Mouse (Mus musculus): Measurements from ENCODE around the gene Srrm2. TPM values are rescaled to one million over a fixed set of nuclear protein-coding genes. Genes with fewer than 3 reads are reported as not detected.

The Srrm2 gene
- polyA plus RNA-seq, 1 experiment, result 58.2 TPM

- peaks cover 10% of the 10 kb centered on the region for H3K36me3 ChIP-seq (ENCODE audit: control insufficient read depth, insufficient read depth)
- TF ChIP-seq SRF (IDR thresholded peaks at IDR 0.05; ENCODE audit: control insufficient read depth, insufficient read length, low read depth) (no peak), POLR2AphosphoS2 (IDR thresholded peaks at IDR 0.05; ENCODE audit: insufficient read length, low read depth) (peak; percentile 7), POLR2A (IDR thresholded peaks at IDR 0.05; ENCODE audit: insufficient read length, low read depth) (no peak)
- peaks cover 52% of the 10 kb centered on the region for H3K79me2 ChIP-seq (ENCODE audit: control insufficient read depth, insufficient read depth)
- no peaks in the 10 kb centered on the region for H3K27me3 ChIP-seq (ENCODE audit: control insufficient read depth, insufficient read depth, insufficient read length)
- H3ac ChIP-seq (ENCODE audit: control insufficient read depth, insufficient read length), result peak overlapping the region; percentile 88
- H3K4me2 ChIP-seq (ENCODE audit: low read depth), result peak overlapping the region; percentile 99
- peak overlapping the region; percentile 98 for H3K4me3 ChIP-seq
Measured at GRCm38 (mm10) chr17:23803366-23804041, 13.2 kb downstream of the Srrm2 start.

- peak overlapping the region; percentile 99 for H3K4me2 ChIP-seq (ENCODE audit: low read depth)
- H3ac ChIP-seq (ENCODE audit: control insufficient read depth, insufficient read length), result peak overlapping the region; percentile 88
- H3K79me2 ChIP-seq (ENCODE audit: control insufficient read depth, insufficient read depth), result peaks cover 63% of the 10 kb centered on the region
- H3K27me3 ChIP-seq (ENCODE audit: control insufficient read depth, insufficient read depth, insufficient read length), result no peaks in the 10 kb centered on the region
- TF ChIP-seq POLR2A (IDR thresholded peaks at IDR 0.05; ENCODE audit: insufficient read length, low read depth) (no peak), E2F4 (IDR thresholded peaks at IDR 0.05; ENCODE audit: insufficient read depth) (no peak), MYOD1 (IDR thresholded peaks at IDR 0.05; ENCODE audit: control insufficient read depth in 1 of 3, insufficient read length in 2 of 3, low read depth in 2 of 3) (no peak), USF1 (IDR thresholded peaks at IDR 0.05; ENCODE audit: low read depth) (no peak), REST (IDR thresholded peaks at IDR 0.05; ENCODE audit: insufficient read depth, insufficient read length) (no peak), TCF12 (IDR thresholded peaks at IDR 0.05; ENCODE audit: insufficient read depth, poor library complexity, severe bottlenecking) (no peak), TCF3 (IDR thresholded peaks at IDR 0.05; ENCODE audit: insufficient read length, low read depth) (no peak), MAX (IDR thresholded peaks at IDR 0.05; ENCODE audit: low read depth) (no peak), SRF (IDR thresholded peaks at IDR 0.05; ENCODE audit: control insufficient read depth, insufficient read length, low read depth) (no peak), POLR2AphosphoS2 (IDR thresholded peaks at IDR 0.05; ENCODE audit: insufficient read length, low read depth) (no peak)
- H3K4me3 ChIP-seq, result peak overlapping the region; percentile 98
- peaks cover 20% of the 10 kb centered on the region for H3K36me3 ChIP-seq (ENCODE audit: control insufficient read depth, insufficient read depth)
Measured at GRCm38 (mm10) chr17:23804426-23805085, 14.2 kb downstream of the Srrm2 start.

DNA sequence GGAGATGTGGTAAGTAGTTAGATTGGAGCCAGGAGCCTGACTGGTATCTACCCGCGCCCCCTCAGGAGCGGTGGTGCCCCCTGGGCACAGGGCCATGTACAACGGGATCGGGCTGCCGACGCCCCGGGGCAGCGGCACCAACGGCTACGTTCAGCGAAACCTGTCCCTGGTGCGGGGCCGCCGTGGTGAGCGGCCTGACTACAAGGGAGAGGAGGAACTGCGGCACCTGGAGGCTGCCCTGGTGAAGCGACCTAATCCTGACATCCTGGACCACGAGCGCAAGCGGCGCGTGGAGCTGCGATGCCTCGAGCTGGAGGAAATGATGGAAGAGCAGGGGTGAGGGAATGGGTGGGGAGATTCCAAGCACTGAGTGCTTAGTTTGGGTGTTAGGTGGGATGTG is 16.5 kb downstream of the Srrm2 start:
- H3ac ChIP-seq (ENCODE audit: control insufficient read depth, insufficient read length), result no peak overlapping the region
- peaks cover 74% of the 10 kb centered on the region for H3K79me2 ChIP-seq (ENCODE audit: control insufficient read depth, insufficient read depth)
- TF ChIP-seq POLR2A (IDR thresholded peaks at IDR 0.05; ENCODE audit: insufficient read length, low read depth), result peak; percentile 8
- TF ChIP-seq TCF3 (IDR thresholded peaks at IDR 0.05; ENCODE audit: insufficient read length, low read depth), result no peak
- no peaks in the 10 kb centered on the region for H3K27me3 ChIP-seq (ENCODE audit: control insufficient read depth, insufficient read depth, insufficient read length)
- peaks cover 43% of the 10 kb centered on the region for H3K36me3 ChIP-seq (ENCODE audit: control insufficient read depth, insufficient read depth)
- no peak overlapping the region for H3K4me2 ChIP-seq (ENCODE audit: low read depth)
- H3K4me3 ChIP-seq, result no peak overlapping the region

DNA sequence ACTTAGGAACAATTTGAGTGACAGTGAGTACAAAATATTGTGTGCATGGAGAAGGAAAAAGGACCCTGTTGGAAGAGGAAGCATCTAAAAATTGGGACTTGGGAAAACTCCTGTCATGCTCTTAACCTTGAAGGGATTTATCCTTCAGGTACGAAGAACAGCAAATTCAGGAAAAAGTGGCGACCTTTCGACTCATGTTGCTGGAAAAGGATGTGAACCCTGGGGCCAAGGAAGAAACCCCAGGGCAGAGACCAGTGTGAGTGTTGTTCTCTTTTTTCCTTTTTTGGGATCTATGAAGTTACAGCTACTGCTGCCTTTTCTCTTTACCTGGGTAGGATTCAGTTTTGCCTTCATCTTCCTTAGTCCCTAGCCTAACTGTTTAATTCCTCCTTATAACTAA is 17.6 kb downstream of the Srrm2 start:
- no peak for TF ChIP-seq SRF (IDR thresholded peaks at IDR 0.05; ENCODE audit: control insufficient read depth, insufficient read length, low read depth)
- no peak for TF ChIP-seq TCF3 (IDR thresholded peaks at IDR 0.05; ENCODE audit: insufficient read length, low read depth)
- TF ChIP-seq MAX (IDR thresholded peaks at IDR 0.05; ENCODE audit: low read depth), result no peak
- TF ChIP-seq MYOG (IDR thresholded peaks at IDR 0.05; ENCODE audit: control insufficient read depth in 1 of 3, insufficient read depth in 1 of 3, insufficient read length in 2 of 3, low read depth in 2 of 3), result no peak
- no peak for TF ChIP-seq TCF12 (IDR thresholded peaks at IDR 0.05; ENCODE audit: insufficient read depth, poor library complexity, severe bottlenecking)
- TF ChIP-seq E2F4 (IDR thresholded peaks at IDR 0.05; ENCODE audit: insufficient read depth), result no peak
- no peak for TF ChIP-seq POLR2AphosphoS2 (IDR thresholded peaks at IDR 0.05; ENCODE audit: insufficient read length, low read depth)
- TF ChIP-seq CEBPB (IDR thresholded peaks at IDR 0.05; ENCODE audit: insufficient read depth, poor library complexity, severe bottlenecking), result no peak
- TF ChIP-seq USF1 (IDR thresholded peaks at IDR 0.05; ENCODE audit: low read depth), result no peak
- TF ChIP-seq REST (IDR thresholded peaks at IDR 0.05; ENCODE audit: insufficient read depth, insufficient read length), result no peak
- TF ChIP-seq POLR2A (IDR thresholded peaks at IDR 0.05; ENCODE audit: insufficient read length, low read depth), result no peak
- TF ChIP-seq MYOD1 (IDR thresholded peaks at IDR 0.05; ENCODE audit: control insufficient read depth in 1 of 3, insufficient read length in 2 of 3, low read depth in 2 of 3), result no peak
- no peak overlapping the region for H3K4me3 ChIP-seq
- no peak overlapping the region for H3ac ChIP-seq (ENCODE audit: control insufficient read depth, insufficient read length)
- peaks cover 82% of the 10 kb centered on the region for H3K79me2 ChIP-seq (ENCODE audit: control insufficient read depth, insufficient read depth)
- peaks cover 52% of the 10 kb centered on the region for H3K36me3 ChIP-seq (ENCODE audit: control insufficient read depth, insufficient read depth)
- H3K27me3 ChIP-seq (ENCODE audit: control insufficient read depth, insufficient read depth, insufficient read length), result no peaks in the 10 kb centered on the region
- H3K4me2 ChIP-seq (ENCODE audit: low read depth), result no peak overlapping the region

- Histone ChIP-seq H3K79me2 (ENCODE audit: control insufficient read depth, insufficient read depth) (peaks cover 64% of the 10 kb centered on the region), H3K4me2 (ENCODE audit: low read depth) (no peak overlapping the region), H3K27me3 (ENCODE audit: control insufficient read depth, insufficient read depth, insufficient read length) (no peaks in the 10 kb centered on the region), H3ac (ENCODE audit: control insufficient read depth, insufficient read length) (no peak overlapping the region), H3K36me3 (ENCODE audit: control insufficient read depth, insufficient read depth) (peaks cover 94% of the 10 kb centered on the region), H3K4me3 (no peak overlapping the region)
- no peak for TF ChIP-seq MYOD1 (IDR thresholded peaks at IDR 0.05; ENCODE audit: control insufficient read depth in 1 of 3, insufficient read length in 2 of 3, low read depth in 2 of 3)
- no peak for TF ChIP-seq POLR2AphosphoS2 (IDR thresholded peaks at IDR 0.05; ENCODE audit: insufficient read length, low read depth)
- no peak for TF ChIP-seq MAX (IDR thresholded peaks at IDR 0.05; ENCODE audit: low read depth)
- TF ChIP-seq E2F4 (IDR thresholded peaks at IDR 0.05; ENCODE audit: insufficient read depth), result no peak
- TF ChIP-seq CEBPB (IDR thresholded peaks at IDR 0.05; ENCODE audit: insufficient read depth, poor library complexity, severe bottlenecking), result no peak
- no peak for TF ChIP-seq TCF12 (IDR thresholded peaks at IDR 0.05; ENCODE audit: insufficient read depth, poor library complexity, severe bottlenecking)
- no peak for TF ChIP-seq MYOG (IDR thresholded peaks at IDR 0.05; ENCODE audit: control insufficient read depth in 1 of 3, insufficient read depth in 1 of 3, insufficient read length in 2 of 3, low read depth in 2 of 3)
- TF ChIP-seq USF1 (IDR thresholded peaks at IDR 0.05; ENCODE audit: low read depth), result no peak
- TF ChIP-seq POLR2A (IDR thresholded peaks at IDR 0.05; ENCODE audit: insufficient read length, low read depth), result no peak
- TF ChIP-seq SRF (IDR thresholded peaks at IDR 0.05; ENCODE audit: control insufficient read depth, insufficient read length, low read depth), result no peak
- no peak for TF ChIP-seq REST (IDR thresholded peaks at IDR 0.05; ENCODE audit: insufficient read depth, insufficient read length)
- TF ChIP-seq TCF3 (IDR thresholded peaks at IDR 0.05; ENCODE audit: insufficient read length, low read depth), result no peak
Measured at GRCm38 (mm10) chr17:23815641-23816040, 25.3 kb downstream of the Srrm2 start.

Measured in myocyte (in vitro differentiated cells).